Mouse (Mus musculus): ENCODE results near the gene Prtn3.

The Prtn3 gene

GRCm38 (mm10) chr10:79855558-79856184 lies 18.6 kb upstream of the Prtn3 start:
- no peak for DNase-seq (ENCODE audit: low read depth, low spot score)

DNA sequence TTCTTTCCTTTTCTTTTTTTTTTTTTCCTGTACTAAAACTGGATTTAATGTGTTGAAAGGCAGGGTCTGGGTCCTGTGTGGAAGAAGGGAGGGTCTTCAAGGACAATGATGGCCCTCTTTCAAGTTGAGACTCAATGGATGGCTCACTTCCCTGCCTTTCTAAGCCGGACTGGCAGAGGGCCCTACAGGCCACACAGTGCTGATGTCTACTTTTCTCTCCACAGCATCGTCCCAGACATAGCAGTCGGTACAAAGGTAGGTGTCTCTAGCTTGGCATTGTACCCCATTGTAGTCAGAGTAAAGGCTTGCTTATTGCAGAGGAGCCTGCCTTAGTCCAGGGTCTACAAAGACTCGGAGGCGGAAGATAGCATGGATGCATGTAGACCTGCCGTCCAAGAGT lies 18.0 kb upstream of the Prtn3 start:
- DNase-seq (ENCODE audit: low read depth, low spot score) = no peak

DNA sequence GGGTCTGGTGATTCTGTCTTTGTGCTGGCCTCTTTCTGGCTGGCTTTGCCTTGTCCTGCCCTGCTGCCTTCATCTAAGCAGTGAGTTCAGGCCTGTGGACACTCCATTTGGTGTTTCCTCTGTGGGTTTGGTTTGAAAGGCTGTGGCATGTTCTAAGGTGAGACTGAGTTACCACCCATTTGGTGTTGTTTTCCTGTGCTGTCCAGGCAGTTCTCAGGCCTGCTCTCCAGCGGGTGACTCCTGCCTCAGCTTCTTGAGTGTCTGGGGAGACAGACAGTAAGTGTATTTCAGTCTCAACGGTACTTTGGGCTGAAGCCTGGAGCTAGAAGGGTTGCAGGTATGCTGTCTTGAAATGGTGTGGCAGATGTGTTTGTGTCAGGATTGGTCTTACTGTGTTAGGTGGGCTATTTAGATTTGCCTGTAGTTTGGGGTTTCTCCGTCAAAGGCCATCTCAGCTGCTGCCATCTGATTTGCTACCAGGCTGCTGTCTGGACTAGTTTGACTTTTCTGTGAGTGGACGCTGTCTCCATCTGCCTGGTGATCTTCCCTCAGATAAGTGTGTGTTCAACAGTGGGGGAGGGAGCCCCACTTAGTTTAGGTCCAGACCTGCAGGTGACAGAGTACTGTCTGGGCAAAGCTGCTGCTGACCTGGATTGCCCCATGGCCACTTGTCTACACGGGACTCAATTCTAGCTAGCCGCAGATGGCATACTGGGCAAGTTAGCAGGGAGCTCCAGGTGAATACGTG lies 17.4 kb upstream of the Prtn3 start:
- no peak for DNase-seq (ENCODE audit: low read depth, low spot score)

GRCm38 (mm10) chr10:79857452-79857811 lies 16.8 kb upstream of the Prtn3 start:
- DNase-seq (ENCODE audit: low read depth, low spot score) = no peak

GRCm38 (mm10) chr10:79857894-79858293 lies 16.4 kb upstream of the Prtn3 start:
- DNase-seq (ENCODE audit: low read depth, low spot score) = no peak

GRCm38 (mm10) chr10:79858416-79859074 lies 15.7 kb upstream of the Prtn3 start:
- DNase-seq (ENCODE audit: low read depth, low spot score) = no peak

DNA sequence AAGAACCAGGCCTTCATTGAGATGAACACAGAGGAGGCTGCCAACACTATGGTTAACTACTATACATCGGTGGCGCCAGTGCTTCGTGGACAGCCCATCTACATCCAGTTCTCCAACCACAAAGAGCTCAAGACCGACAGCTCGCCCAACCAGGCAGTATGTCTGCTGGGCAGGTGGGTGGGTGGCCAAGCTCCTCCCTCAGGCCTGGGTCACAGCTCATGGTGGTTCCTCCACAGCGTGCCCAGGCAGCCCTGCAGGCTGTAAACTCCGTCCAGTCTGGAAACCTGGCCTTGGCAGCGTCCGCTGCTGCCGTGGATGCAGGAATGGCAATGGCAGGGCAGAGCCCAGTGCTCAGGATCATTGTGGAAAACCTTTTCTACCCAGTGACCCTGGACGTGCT lies 15.2 kb upstream of the Prtn3 start:
- DNase-seq (ENCODE audit: low read depth, low spot score) = no peak

DNA sequence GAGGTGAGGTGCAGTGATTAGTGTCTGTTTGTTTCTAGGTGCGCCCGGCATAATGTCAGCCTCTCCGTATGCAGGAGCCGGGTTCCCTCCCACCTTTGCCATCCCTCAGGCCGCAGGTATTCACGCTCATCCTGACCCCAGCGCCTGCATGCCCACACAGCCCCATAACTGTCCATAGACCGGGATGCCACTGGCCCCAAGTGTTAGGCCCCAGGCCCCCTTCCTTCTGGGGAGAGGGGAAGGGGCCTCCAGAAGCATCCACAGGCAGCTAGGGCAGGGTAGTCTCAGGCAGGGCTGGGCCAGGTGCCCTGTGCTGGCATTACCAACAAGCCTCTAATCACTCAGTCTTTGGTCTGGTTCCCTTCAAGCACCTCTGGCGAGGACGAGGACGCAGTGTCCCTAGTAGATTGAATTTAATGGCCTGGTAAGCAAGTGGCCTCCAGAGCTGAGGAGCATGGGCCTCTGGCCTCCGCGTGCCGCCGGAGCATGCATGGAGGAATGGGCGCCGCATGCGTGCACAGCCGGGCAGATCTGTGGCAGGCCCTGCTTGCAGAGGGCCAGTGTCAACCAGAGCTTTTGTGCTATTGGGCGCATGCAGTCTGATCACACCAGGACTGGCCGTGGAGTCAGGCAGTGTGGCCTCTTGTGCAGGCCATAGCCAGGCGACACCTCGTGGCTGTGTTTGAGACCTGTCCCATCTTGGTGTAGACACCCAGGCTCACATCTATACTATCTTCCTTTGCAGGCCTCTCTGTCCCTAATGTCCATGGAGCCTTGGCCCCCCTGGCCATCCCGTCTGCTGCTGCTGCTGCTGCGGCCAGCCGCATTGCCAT lies 14.0 kb upstream of the Prtn3 start:
- DNase-seq (ENCODE audit: low read depth, low spot score) = no peak

DNA sequence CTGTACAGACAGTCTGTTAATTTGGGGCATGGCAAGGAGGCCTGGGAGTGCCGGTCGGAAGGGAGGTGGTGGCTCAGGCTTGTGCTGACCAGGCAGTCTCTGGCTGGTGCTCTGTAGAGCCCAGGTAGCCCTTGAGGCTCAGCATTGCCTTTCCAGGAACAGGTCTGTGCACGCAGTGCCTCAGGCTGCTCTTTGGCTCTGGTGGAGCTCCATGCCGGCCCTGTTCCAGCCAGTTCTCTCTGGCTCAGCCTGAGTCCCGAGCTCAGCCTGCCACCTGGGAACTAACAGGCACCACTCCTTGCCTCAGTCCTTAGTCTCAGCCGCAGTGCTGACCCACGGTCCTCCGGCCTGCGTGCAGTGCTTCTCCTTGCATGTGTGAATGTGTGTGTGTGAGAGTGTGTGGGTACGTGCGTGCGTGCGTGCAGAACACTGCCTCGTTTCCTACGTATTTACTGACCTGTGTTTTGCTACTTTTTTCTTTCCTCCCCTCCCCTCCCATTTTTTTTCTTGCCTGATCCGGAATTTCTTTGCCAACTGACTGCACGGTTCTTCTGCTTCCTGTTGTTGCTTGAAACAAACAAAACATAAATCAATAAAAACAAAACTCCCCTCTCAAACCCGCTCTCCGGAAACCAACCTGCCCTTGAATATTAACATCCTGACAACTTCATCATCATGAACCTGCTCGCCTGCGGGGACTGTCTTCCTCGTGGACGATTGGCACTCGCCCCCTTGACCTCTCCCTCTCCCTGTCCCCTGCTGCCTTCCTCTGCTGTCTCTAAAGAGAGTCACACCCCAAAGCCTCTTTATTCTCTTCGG lies 12.8 kb upstream of the Prtn3 start:
- DNase-seq (ENCODE audit: low read depth, low spot score) = no peak

- DNase-seq (ENCODE audit: low read depth, low spot score) = no peak
These were observed 12.1 kb upstream of the Prtn3 start for GRCm38 (mm10) chr10:79862049-79862788.

GRCm38 (mm10) chr10:79862925-79863324 lies 11.4 kb upstream of the Prtn3 start:
- DNase-seq (ENCODE audit: low read depth, low spot score) = no peak

DNA sequence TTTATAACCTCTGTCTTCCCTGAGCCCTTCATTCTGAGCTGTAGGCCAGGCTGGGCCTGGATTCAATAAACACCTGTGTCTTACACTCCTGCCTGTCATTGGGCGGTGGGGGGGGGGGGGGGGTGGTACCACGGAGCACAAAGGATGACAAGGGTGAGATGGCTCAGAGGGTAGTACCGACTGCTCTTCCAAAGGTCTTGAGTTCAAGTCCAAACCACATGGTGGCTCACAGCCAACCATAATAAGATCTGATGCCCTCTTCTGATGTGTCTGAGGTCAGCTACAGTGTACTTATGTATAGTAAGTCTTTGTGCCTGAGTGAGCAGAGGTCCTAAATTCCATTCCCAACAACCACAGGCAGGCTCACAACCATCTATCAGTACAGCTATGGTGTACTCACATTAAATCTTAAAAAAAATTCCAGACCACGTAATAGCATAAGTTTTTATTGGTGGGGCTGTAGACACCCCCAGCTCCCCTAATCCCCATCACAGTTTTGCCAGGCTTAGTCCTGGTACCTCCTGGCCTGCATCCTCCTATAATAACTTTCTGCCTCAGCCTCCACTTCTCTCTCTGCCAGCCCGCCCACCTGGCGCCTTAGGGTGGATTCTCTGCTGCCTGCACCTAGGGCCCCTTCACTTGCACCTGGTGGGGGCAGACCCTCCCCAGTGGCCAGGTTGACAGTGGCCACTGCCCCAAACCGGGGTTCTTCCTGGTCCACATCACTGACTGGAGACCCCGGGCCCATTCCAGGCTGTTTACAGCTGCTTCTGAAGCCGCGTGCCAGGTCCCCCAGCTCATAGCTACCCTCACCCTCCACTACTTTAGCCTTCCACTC lies 9.7 kb upstream of the Prtn3 start:
- no peak for DNase-seq (ENCODE audit: low read depth, low spot score)

DNA sequence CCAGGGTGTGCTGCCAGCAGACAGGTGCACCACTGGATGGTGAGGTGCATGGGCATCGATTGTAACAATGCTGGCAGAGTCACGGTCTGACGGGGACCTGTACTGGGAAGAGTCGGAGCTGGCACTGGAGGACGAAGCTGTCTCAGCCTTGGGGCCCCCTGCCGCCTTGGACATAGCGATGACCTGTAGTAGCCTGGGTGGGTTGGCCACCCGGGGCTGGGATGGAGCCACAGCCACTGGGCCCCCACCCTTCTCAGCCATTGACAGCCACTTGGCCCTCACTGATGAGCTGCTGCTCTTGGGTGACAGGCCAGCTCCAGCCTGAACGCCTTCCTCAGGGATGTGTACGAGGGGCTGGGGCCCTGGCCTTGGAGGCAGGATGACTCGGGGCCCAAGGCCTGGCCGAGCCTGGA lies 9.1 kb upstream of the Prtn3 start:
- no peak for DNase-seq (ENCODE audit: low read depth, low spot score)

DNA sequence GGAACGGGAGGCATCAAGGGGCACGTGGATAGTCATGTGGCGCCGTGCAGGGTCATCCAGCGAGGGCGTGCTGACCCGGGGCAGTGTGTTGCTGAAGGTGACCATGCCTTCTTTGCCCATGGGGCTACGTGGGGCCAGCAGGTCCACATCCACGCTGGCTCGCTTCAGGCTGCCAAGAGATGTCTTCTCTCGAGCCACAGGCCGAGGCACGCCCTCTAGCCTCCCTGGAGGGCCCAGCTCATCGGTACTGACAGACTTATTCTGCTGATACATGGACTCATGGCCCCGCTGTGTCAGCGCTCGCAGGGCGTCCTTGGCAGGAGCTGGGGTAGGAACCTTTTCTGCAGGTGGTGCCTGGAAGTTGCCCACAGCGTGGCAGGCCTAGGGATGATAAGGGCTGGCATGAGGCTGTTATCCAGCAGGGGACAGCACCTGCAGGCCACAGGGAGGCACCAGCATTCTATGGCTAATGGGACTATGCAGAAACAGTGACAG lies 8.4 kb upstream of the Prtn3 start:
- DNase-seq (ENCODE audit: low read depth, low spot score) = no peak

DNA sequence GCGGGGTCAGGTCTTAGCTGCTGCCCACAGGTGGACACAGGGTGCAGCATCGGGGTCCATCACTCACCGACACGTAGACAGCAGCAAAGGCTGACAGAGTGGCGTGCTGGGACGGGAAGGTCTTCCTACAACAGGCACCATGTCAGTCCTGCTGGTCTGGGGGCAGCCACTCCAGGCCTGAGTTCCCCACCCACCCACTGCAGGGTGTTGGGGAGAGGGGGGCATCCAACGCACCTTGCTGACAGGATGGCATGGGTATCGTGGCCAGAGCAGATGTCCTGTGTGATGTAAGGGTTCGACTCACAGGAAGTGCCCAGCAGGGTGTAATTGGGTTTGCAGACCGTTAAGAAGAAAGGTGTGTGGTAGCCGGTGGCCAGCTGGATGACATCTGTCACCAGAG lies 7.7 kb upstream of the Prtn3 start:
- no peak for DNase-seq (ENCODE audit: low read depth, low spot score)

DNA sequence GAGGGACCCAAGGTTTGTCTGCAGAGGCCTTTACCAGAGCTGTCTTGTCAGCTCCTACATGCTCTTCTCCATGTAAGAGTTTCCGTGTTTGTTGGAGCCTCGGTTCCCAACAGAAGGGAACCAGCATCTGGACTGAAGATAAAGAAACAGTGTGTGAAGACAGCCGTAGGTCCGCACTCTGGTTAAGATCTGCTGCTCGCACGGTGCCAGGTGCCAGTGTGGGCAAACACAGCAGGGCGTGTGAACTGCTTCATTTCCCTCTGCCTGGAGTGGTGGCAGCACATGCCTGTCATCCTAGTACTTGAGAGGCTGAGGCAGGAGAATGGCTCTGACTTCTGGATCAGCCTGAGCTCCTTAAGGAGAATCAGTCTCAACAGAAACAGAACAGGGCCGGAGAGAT lies 2.4 kb upstream of the Prtn3 start:
- DNase-seq (ENCODE audit: low read depth, low spot score) = no peak

- DNase-seq (ENCODE audit: low read depth, low spot score) = no peak
These were observed 1.4 kb upstream of the Prtn3 start for GRCm38 (mm10) chr10:79872862-79873261.

DNA sequence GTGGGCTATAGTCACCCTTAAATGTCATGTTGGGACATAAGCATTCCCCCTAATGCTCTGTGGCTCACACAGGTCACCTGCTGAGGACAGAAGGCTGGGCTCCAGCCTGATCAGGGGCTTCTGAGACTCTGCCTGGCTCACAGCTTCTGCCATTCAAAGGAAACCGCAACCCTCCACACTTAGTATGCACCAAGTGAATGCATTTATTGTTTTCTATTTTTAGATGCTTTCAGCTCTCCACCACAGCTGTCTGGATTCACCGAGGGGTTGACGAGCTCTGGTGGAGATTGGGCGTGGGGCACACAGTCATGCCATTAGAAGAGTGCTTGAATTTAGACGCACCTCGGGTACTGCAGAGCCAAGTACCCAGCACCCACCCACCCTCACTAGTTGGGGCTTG lies 963 bp upstream of the Prtn3 start:
- DNase-seq (ENCODE audit: low read depth, low spot score) = no peak

DNA sequence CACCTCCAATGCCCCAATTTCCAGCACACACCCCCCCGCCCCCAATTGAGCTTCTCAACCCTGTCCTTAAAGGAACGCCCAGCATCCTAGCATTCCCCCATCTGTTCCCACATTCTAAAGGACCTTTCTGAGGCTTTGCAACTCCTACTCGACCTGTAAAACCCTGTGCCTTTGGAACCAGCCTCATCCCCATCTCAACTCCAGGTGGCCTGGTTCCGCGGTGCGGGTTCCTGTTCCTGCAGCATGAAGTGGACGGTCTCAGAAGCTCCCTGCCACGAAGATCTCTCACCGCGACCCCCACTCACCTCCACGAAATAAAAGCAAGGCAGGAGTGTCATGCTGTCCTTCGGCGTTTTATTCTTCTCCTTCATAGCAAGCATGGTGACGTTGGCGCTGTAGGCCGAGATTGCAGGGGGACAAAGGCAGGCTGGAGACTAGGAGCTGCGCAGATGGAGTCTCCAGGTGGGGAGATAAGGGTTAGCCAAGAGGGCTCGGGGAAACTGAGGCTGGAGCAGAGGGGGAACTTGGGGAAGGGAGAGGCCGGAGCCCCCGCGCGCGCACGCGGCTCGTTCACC lies 474 bp upstream of the Prtn3 start:
- no peak for DNase-seq (ENCODE audit: low read depth, low spot score)

Measured in WW6 (cell line).